Mouse (Mus musculus): Measurements from ENCODE around the gene Itpr2. TPM values are rescaled to one million over a fixed set of nuclear protein-coding genes. Genes with fewer than 3 reads are reported as not detected.

Gene Itpr2
- total and polyA plus RNA-seq, 3 experiments: 2.3 to 46.0 (median 37.6) TPM

DNA sequence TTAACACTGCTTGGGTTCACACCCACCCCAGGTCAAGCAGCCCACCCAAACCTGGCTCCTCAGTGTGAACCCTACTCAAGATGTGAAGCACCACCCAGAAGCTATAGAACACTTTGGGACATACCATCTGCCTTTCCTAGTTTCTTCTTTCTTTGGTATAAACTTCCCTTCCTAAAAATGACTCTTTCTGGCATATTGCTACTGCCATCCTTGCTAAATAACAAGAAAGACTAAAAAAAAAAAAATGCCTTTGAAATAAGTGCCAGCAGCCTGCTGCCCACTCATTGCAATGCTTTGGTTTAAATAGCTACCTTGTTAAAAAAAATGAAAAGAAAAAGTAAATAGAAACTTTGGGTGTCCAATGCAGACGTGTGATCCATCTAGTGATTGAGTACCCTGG lies 429.2 kb downstream of the Itpr2 start:
- Histone ChIP-seq H3K4me3 (ENCODE audit: low read depth, low read length) (no peak overlapping the region), H3K4me1 (ENCODE audit: insufficient read depth, low read depth, low read length) (no peaks in the 10 kb centered on the region), H3K27me3 (ENCODE audit: insufficient read depth, low read length) (no peaks in the 10 kb centered on the region), H3K36me3 (replicated peaks) (no peaks in the 10 kb centered on the region), H3K9me3 (replicated peaks) (peaks cover 7% of the 10 kb centered on the region; the same call in 1 of the 2 replicates)
- ATAC-seq (ENCODE audit: extremely low read depth, insufficient number of reproducible peaks, low FRiP score, poor library complexity, severe bottlenecking) (no peak), DNase-seq (ENCODE audit: low spot score) (no peak)
- TF ChIP-seq GATA2 (IDR thresholded peaks at IDR 0.05; ENCODE audit: borderline replicate concordance, low read depth, low read length) (no peak), CTCF (IDR thresholded peaks at IDR 0.05; ENCODE audit: low read depth, low read length) (no peak), GATA1 (IDR thresholded peaks at IDR 0.05; ENCODE audit: borderline replicate concordance, low read length) (no peak), POLR2AphosphoS5 (IDR thresholded peaks at IDR 0.05; ENCODE audit: insufficient replicate concordance, low read depth, low read length) (no peak), TAL1 (conservative IDR thresholded peaks at IDR 0.05; ENCODE audit: low read depth, low read length) (no peak)

DNA sequence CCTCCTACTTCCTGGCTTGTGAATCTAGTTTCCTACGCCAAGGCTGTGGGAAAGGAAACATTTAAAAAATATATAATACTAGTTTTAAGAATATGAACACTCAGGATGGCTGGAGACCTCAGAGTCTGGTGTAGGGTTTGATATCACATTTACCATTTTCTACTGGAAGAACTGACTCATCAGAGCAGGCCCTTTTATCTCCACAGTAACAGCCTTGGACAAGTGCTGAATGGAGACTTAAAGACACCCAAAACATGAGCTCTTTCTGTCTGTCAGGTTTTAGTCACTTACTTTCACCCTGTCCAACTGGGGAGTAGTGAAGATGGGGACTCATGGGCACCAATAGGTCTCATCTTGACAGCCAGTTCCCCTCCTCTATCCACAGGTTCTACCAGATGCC lies 430.1 kb downstream of the Itpr2 start:
- TF ChIP-seq GATA1 (IDR thresholded peaks at IDR 0.05; ENCODE audit: borderline replicate concordance, low read length): no peak
- TF ChIP-seq POLR2AphosphoS5 (IDR thresholded peaks at IDR 0.05; ENCODE audit: insufficient replicate concordance, low read depth, low read length): no peak
- TF ChIP-seq TAL1 (conservative IDR thresholded peaks at IDR 0.05; ENCODE audit: low read depth, low read length): no peak
- no peak for TF ChIP-seq GATA2 (IDR thresholded peaks at IDR 0.05; ENCODE audit: borderline replicate concordance, low read depth, low read length)
- TF ChIP-seq CTCF (IDR thresholded peaks at IDR 0.05; ENCODE audit: low read depth, low read length): no peak
- no peaks in the 10 kb centered on the region for H3K36me3 ChIP-seq (replicated peaks)
- H3K9me3 ChIP-seq (replicated peaks): peaks cover 7% of the 10 kb centered on the region; the same call in 1 of the 2 replicates
- no peaks in the 10 kb centered on the region for H3K27me3 ChIP-seq (ENCODE audit: insufficient read depth, low read length)
- ATAC-seq (ENCODE audit: extremely low read depth, insufficient number of reproducible peaks, low FRiP score, poor library complexity, severe bottlenecking): no peak
- H3K4me1 ChIP-seq (ENCODE audit: insufficient read depth, low read depth, low read length): no peaks in the 10 kb centered on the region
- H3K4me3 ChIP-seq (ENCODE audit: low read depth, low read length): no peak overlapping the region
- no peak for DNase-seq (ENCODE audit: low spot score)

Other genes with a start within 250 kb of the Itpr2 start
- 175 and 189 TPM in 2 replicates for gene Fgfr1op2, start 75.0 kb upstream of the Itpr2 start, total RNA-seq (2014; fragmentation: Nextera tagmentation)
- gene Fgfr1op2, start 75.0 kb upstream of the Itpr2 start, total RNA-seq (2017): 113 and 130 TPM in 2 replicates
- 70.6 and 75.0 TPM in 2 replicates for gene Fgfr1op2, start 75.0 kb upstream of the Itpr2 start, polyA plus RNA-seq (2012)
- 69.5 and 117 TPM in 2 replicates for gene Ints13, start 75.6 kb upstream of the Itpr2 start, total RNA-seq (2014; fragmentation: Nextera tagmentation)
- 122 and 137 TPM in 2 replicates for gene Ints13, start 75.6 kb upstream of the Itpr2 start, total RNA-seq (2017)
- gene Ints13, start 75.6 kb upstream of the Itpr2 start, polyA plus RNA-seq (2012): 16.4 and 24.4 TPM in 2 replicates
- gene Med21, start 140.3 kb upstream of the Itpr2 start, total RNA-seq (2014; fragmentation: Nextera tagmentation): 65.7 and 70.0 TPM in 2 replicates
- gene Med21, start 140.3 kb upstream of the Itpr2 start, total RNA-seq (2017): 99.1 and 123 TPM in 2 replicates
- gene Med21, start 140.3 kb upstream of the Itpr2 start, polyA plus RNA-seq (2012): 4.7 and 5.7 TPM in 2 replicates
- gene Tm7sf3, start 140.6 kb upstream of the Itpr2 start, total RNA-seq (2014; fragmentation: Nextera tagmentation): 27.8 and 31.4 TPM in 2 replicates
- gene Tm7sf3, start 140.6 kb upstream of the Itpr2 start, total RNA-seq (2017): 25.0 and 26.6 TPM in 2 replicates
- 17.5 and 24.7 TPM in 2 replicates for gene Tm7sf3, start 140.6 kb upstream of the Itpr2 start, polyA plus RNA-seq (2012)
- gene Stk38l, start 222.8 kb upstream of the Itpr2 start, total RNA-seq (2014; fragmentation: Nextera tagmentation): 4.4 and 9.4 TPM in 2 replicates
- gene Stk38l, start 222.8 kb upstream of the Itpr2 start, total RNA-seq (2017): 4.2 and 4.3 TPM in 2 replicates
- 0.51 and 0.67 TPM in 2 replicates for gene Stk38l, start 222.8 kb upstream of the Itpr2 start, polyA plus RNA-seq (2012)

Data from G1E (cell line).